Mouse (Mus musculus) CH12.LX (cell line): ENCODE measurements around the gene Gck.

Experiments used
- CTCF ChIP-seq, 2 experiments: IDR thresholded peaks in 1 of 2; conservative IDR thresholded peaks in 1 of 2; 2 replicates each; pipeline ENCODE4 v1.5.1; 2011 to 2012; ENCODE audit warnings: low read depth in 2 of 2, low read length in 2 of 2, improper control_type of control experiment in 1 of 2, inconsistent platforms in 1 of 2, mild to moderate bottlenecking in 1 of 2, moderate library complexity in 1 of 2
- NELFE ChIP-seq: IDR thresholded peaks from 2 replicates; pipeline ENCODE4 v1.6.1; 2011; ENCODE audit warnings: low read depth, low read length, improper control_type of control experiment
- POLR2A ChIP-seq: IDR thresholded peaks from 2 replicates; pipeline ENCODE4 v1.6.1; 2011; ENCODE audit warnings: low read depth, mild to moderate bottlenecking, improper control_type of control experiment, low read length
- POLR2AphosphoS2 ChIP-seq: IDR thresholded peaks from 2 replicates; pipeline ENCODE4 v1.6.1; 2011; ENCODE audit warnings: low read depth, low read length, improper control_type of control experiment

- TF ChIP-seq POLR2AphosphoS2 (no peak), POLR2A (no peak), NELFE (no peak), CTCF (conservative IDR thresholded peaks at IDR 0.05 in 1 of 2, IDR thresholded peaks at IDR 0.05 in 1 of 2; ENCODE audit: low read depth in 2 of 2, low read length in 2 of 2) (no peak)
These were observed 47.9 kb downstream of the Gck start for GRCm38 (mm10) chr11:5901950-5902349.
